Mouse (Mus musculus) embryonic fibroblast, embryonic 13.5 days (primary cell): Measurements from ENCODE around the gene Bend5. TPM values are rescaled to one million over a fixed set of nuclear protein-coding genes. Genes with fewer than 3 reads are reported as not detected.

Experiments
- H3K27ac ChIP-seq: 2 replicates; pipeline ENCODE4 v1.5.1; 2012; ENCODE audit warnings: low read length, control low read depth, inconsistent platforms; ENCODE audit not compliant: insufficient read depth
- H3K4me1 ChIP-seq: 2 replicates; pipeline ENCODE4 v1.6.1; 2011; ENCODE audit warnings: low read length; ENCODE audit not compliant: control insufficient read depth, insufficient read depth
- H3K4me3 ChIP-seq: 2 replicates; pipeline ENCODE4 v1.5.1; 2011; ENCODE audit warnings: mild to moderate bottlenecking, control low read depth, low read length; ENCODE audit not compliant: insufficient read depth
- CTCF ChIP-seq: IDR thresholded peaks from 2 replicates; pipeline ENCODE4 v1.5.1; 2011; ENCODE audit warnings: mild to moderate bottlenecking, control low read depth, low read length, moderate library complexity, borderline replicate concordance; ENCODE audit not compliant: insufficient read depth
- POLR2A ChIP-seq: IDR thresholded peaks from 2 replicates; pipeline ENCODE4 v1.6.1; 2011; ENCODE audit warnings: low read depth, mild to moderate bottlenecking, control low read depth, low read length, moderate library complexity
- polyA plus RNA-seq: library from polyadenylated mRNA; stranded (reverse); fragments of >200 nt; gene quantifications from 2 replicates; pipeline ENCODE4 v1.2.4, GENCODE M21; 2011; ENCODE audit warnings: low read depth; ENCODE audit not compliant: missing spikeins, insufficient read length

The Bend5 gene
- polyA plus RNA-seq, 1 experiment: 8.5 TPM

DNA sequence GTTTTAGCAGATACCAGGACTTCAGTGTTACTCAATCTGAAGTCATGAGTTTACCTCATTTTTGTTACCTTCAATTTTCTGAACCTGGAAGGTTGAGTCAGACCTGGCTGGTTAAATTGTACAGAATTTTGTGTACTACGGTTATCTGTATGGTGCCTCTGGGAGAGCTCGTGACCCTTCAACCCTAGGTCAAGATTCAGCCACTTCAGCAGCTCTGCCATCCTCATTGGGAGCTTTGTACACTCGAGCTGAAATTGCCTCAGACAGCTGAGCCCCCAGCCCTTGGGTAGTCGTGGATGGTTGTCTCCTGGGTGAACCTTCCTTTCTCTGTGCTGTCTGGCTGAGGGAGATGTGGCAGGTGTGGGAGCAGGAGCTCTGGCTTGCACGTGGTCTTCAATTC lies 17.2 kb downstream of the Bend5 start:
- no peaks in the 10 kb centered on the region; the same call in 1 of the 2 replicates for H3K4me1 ChIP-seq
- H3K27ac ChIP-seq: no peak overlapping the region
- no peak for TF ChIP-seq CTCF
- no peak for TF ChIP-seq POLR2A
- no peak overlapping the region for H3K4me3 ChIP-seq

GRCm38 (mm10) chr4:111432417-111432816 lies 17.6 kb downstream of the Bend5 start:
- no peak overlapping the region for H3K27ac ChIP-seq
- H3K4me1 ChIP-seq: no peaks in the 10 kb centered on the region; the same call in 1 of the 2 replicates
- H3K4me3 ChIP-seq: no peak overlapping the region
- TF ChIP-seq CTCF (no peak), POLR2A (no peak)

DNA sequence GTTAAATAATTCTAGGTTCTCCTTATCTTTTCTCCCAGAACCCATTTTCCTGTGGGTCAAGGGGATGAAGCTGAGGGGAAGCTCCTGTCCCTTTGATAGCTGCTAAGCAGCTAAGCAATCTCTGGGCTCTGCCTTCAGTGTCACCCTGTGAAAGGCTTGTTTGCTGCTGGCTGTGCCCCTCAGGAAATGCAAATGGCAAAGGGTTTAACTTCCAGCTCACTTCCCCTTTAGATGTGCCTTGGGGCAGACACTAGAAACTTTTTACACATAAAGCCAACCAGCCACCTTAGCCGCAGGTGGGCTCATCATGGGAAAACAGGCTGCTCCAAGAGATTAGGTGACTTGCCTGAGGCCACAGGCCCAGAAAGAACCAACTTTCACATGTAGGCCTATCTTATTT lies 26.9 kb downstream of the Bend5 start:
- H3K4me1 ChIP-seq: no peaks in the 10 kb centered on the region
- no peak overlapping the region for H3K4me3 ChIP-seq
- no peak for TF ChIP-seq POLR2A
- TF ChIP-seq CTCF: no peak
- no peak overlapping the region for H3K27ac ChIP-seq

GRCm38 (mm10) chr4:111442435-111443238 lies 27.8 kb downstream of the Bend5 start:
- Histone ChIP-seq H3K4me1 (no peaks in the 10 kb centered on the region), H3K4me3 (no peak overlapping the region), H3K27ac (no peak overlapping the region)
- TF ChIP-seq POLR2A (no peak), CTCF (no peak)

DNA sequence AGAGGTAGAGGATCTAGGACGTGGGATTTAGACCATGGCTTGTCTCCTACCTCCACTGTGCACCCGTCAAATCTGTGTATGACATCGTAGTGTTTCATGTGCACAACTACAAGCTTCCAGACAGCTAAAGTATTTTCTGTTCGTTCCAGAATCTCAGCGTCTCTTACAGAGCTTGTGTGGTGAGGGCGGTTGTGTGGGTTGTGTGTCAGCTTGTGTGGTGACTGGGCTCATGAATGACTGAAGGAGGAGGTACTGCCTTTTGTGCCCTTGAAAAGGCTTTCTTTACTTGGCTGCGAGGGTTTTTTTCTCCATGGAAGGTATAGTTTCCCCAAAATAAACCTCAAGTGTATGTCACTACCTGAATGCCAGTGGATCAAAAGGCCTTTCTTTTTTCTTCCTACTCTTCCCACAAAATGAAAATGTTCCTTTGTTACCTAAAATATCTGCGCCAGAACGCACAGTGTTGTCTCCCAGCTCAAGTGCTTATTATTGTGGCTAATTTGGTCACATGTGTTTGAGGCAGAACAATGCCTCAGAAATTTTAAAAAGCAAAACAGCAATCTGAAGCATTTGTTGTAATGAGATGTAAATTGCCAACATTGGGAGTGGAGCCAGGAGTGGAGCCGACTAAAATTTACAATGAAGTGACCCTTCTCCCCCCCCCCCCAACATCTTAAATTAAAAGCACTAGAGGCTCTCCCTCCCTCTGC lies 29.3 kb downstream of the Bend5 start:
- TF ChIP-seq POLR2A (no peak), CTCF (no peak)
- Histone ChIP-seq H3K4me1 (no peaks in the 10 kb centered on the region), H3K27ac (no peak overlapping the region), H3K4me3 (no peak overlapping the region)

- TF ChIP-seq POLR2A (no peak), CTCF (no peak)
- no peak overlapping the region for H3K4me3 ChIP-seq
- H3K27ac ChIP-seq: no peak overlapping the region
- no peaks in the 10 kb centered on the region for H3K4me1 ChIP-seq
Observed at GRCm38 (mm10) chr4:111444616-111445160, 29.9 kb downstream of the Bend5 start.

DNA sequence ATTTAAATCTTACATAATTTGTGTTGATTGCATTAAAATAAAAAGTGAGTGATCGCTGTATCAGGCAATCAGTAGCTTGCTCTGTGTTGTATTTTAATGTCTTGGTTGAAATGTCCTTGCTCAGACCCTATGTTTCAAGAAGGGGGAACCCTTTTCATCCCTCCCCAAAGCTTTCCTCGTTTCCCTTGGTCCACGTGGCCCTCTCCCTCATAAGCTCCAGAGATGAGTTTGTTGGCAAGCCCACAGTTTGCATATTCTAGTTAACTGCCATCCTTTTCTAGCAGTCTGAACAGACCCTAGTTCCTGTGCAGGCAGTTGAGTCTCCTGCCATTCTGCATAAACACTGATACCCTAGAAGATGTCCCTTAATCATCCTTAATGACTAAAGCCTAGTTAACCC lies 33.1 kb downstream of the Bend5 start:
- H3K4me1 ChIP-seq: no peaks in the 10 kb centered on the region
- H3K27ac ChIP-seq: no peak overlapping the region
- TF ChIP-seq CTCF (no peak), POLR2A (no peak)
- H3K4me3 ChIP-seq: no peak overlapping the region

DNA sequence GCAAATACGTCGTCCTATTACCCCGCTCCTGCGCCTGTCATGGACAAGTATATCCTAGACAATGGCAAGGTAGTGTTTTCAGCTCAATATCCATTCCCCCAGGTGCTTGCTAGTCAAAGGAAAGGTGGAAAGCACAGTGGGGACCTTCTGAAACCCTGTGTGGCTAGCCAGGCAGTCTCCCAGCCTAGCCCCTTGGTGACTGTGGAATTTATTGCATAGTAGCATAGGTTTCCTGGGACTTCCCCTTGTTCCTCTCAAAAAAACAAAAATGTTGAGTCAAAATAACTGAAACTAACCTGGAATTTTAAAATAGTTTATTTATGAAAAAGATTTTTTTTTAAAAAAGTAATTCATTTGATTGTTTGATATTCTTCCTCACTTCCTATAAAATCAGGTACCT lies 33.8 kb downstream of the Bend5 start:
- Histone ChIP-seq H3K4me3 (no peak overlapping the region), H3K27ac (no peak overlapping the region), H3K4me1 (no peaks in the 10 kb centered on the region)
- no peak for TF ChIP-seq CTCF
- no peak for TF ChIP-seq POLR2A

- Histone ChIP-seq H3K4me1 (no peaks in the 10 kb centered on the region), H3K27ac (no peak overlapping the region), H3K4me3 (no peak overlapping the region)
- no peak for TF ChIP-seq CTCF
- TF ChIP-seq POLR2A: no peak
Observed at GRCm38 (mm10) chr4:111449442-111450199, 34.8 kb downstream of the Bend5 start.
